Mouse (Mus musculus) megakaryocyte, adult 5-6 weeks (primary cell): ENCODE data around the gene Fam107b. TPM values are rescaled to one million over a fixed set of nuclear protein-coding genes. Genes with fewer than 3 reads are reported as not detected.

Source experiments
- ATAC-seq: 2 replicates; pipeline ENCODE4 v1.8.0; 2016; ENCODE audit warnings: mild to moderate bottlenecking, inconsistent platforms; ENCODE audit not compliant: poor library complexity, severe bottlenecking
- total RNA-seq, 2 experiments: library from RNA; stranded (forward) in 1 of 2; stranded (reverse) in 1 of 2; fragments of 153-499, 151-499 nt in 1 of 2; fragments of 221-1000, 200-1000 nt in 1 of 2; gene quantifications; 2 replicates each; pipeline versions ENCODE4 v1.2.3 to v1.2.4; 2015 to 2017

Gene Fam107b
- total RNA-seq, 2 experiments from 2014 or later = 805 to 930 TPM

DNA sequence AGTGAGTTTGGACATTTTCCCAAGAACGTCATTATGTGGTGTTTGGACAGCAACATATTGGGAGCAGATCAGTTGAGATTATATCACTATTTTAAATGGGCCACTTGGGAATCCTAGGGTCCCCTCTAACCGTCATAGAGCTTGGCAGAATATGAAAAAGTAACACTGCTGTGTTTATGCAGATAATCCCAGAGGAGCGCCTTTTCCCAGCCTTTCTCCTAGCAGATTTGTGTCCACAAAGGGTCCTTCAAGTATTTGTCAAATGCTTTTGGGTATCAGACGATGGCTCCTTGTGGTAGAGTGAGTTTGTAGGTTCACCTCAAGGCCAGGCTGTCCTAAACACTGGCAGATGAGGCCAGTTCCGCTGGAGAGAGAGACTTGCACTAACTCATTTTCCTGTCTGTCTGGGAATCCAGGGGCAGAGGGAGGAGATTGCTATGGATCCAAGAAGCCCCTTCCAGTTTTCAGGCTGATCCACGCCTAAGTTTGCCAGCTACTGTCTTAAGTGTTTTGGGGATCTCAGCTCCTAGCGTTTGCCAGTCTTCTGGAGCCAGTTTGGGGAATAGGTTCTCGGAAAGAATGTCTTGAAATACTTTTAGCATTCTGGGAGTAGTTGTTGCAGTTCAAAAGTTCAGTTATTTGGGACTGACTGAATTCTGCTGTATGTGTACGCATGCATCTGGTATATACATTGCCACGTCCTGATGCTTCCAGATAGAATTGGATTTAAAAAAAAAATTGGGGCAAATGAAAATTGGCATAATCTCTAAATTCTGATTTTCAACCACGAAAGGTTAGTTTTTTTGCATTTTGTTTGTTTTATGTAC is 195.9 kb downstream of the Fam107b start:
- ATAC-seq = no peak

DNA sequence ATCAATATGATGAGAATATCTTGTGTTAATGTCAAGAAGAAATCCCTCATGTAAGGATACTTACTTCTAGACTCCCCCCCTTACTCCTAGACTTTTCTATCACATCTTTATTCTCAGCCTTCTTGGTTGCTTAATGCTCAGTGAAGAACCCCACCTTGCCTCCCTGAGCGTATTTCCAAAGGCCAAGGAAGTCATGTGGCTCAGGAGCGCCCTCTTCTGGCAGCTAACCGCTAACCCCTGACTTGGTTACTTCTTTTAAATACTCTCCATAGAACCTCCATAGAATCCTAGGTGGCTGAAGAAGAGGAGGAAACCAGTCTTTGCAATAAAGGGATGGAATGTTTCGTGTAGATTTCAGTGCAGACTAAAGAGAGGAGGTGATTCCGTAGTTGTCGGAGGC is 199.0 kb downstream of the Fam107b start:
- ATAC-seq = peak; percentile 79

DNA sequence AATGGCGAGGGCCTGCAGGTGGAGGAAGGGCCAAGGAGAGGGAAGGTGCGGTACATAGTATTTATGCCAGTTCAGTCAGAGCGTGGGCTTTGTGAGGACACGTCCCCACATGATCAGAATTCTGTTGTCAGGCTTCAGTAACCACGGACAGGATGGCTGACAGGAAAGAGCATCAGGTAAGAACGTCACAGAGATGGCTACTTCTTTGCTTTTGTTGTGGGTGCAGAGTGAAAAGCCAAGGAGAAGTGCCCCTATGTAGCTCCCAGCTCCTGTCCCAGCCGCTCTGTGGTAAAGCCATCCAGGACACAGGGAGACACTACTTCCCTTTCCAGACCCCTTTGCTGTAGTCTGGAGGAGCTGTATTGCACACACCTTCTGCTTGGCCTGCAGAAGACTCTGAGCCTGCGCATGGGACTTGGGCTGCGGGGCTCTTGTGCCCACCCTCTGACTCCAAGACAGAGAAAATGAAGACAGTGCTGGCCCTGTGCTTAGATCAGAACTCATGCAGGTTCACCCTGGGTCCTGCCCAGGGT is 199.6 kb downstream of the Fam107b start:
- 0 out of 2 replicates have a peak, but pooled peaks have one; percentile 6 for ATAC-seq

DNA sequence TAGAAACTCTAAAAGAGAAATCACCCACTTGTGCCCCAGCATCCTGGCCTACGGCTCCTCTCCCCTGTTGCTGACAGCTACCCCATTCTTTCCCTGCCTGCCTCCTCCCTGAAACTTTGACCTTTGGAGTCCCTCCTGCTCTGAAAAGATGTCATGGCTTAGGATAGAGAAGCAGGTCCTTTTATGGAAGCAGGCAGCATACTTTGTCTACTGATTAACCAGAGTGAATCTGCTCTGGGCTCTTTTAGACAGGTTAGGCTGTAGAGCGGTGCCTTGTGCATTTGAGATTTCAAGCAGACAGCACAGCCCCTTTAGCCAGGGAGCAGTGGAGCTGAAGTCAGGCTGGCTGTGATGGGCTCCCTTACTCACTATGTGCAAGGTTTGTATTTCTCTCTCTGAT is 200.1 kb downstream of the Fam107b start:
- ATAC-seq = no peak

DNA sequence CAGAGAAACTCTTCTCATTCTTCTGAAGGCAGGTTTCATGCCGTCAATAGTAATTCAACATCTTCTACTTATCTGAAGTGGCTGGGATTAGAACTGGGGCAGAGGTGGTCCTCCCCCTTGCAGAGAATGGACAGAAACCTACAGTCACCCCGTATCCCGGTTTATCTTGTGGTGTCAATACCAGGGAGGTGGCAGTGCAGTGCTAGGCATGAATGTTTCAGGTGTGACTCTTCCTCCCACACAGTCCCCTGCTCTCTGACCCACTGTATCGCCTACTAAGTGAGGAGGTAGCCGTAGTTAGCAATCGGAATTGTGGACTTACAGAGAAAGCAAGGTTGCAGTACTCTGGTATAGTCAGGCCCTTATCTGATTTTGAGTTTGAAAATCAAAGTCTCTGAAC is 201.2 kb downstream of the Fam107b start:
- ATAC-seq = no peak

DNA sequence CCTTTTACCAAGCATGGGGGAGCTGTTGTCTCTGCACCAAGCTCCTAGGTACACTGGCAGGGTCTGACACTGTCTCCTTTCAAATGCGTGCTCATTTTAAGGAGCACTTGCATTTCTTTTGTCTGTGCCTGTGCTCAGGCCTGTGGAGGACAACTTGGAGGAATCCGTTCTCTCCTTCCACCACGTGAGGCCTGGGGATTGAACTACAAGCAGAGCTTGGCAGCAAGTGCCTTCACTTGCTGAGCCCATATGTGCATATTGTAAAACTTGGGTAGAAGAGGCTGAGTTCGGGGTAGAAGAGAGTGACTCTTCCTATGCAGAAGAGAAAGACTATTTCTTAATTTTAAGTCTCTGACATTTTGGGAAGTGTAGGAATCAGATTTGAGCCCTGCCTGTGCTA is 202.8 kb downstream of the Fam107b start:
- ATAC-seq = no peak

DNA sequence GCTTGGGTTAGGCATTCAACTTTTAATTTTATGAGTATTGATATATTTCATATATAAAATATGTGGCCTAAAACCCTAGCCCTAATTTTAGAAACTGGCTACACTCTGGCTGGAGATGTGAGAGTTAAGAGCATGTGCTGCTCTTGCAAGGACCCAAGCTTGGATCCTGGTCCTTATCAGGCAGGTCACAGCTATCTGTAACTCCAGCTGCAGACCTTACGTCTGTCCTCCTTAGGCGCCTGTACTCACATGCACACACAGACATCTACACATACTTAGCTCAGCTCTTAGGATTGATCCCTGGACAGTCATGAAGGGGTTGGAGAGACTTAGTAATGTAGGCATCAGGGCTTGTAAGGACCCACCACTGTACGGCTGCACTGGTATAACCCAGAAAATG is 205.3 kb downstream of the Fam107b start:
- ATAC-seq = 0 out of 2 replicates have a peak, but pooled peaks have one; percentile 27

DNA sequence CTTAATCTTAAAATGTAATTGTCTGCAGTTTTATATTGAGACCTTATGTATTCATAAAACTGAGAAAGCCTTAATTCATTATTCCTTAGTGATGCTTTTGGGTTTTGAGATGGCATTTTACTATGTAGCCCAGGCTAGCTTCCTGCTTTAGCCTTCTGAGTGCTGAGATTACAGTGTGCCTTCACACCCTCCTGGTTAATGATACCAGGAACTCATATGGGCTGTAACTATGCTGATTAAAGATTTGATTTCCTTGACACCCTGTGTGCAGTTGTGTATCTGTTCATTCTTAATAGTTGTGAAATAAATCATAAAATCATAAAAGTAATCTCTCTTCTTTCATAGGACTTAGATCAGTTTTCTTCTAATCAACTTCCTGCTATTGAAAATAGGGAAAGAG is 205.8 kb downstream of the Fam107b start:
- no peak for ATAC-seq

DNA sequence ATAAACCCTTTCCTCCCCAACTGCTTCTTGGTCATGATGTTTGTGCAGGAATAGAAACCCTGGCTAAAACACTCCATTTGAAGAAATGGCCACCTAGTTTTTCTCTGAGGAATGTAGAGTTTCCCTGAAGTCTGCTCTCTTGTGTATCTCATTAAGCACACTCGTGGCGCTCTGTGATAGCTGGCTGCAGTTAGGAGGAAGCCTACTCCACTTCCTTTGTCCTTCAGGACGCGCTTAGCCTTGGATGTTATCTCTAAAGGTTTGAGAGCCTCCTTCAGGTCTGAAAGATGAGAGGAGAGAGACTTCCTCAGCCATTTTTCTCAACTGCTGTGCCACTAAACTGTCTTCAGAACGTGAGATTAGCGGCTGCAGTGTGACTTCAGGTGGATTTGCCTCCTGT is 207.4 kb downstream of the Fam107b start:
- ATAC-seq = no peak

DNA sequence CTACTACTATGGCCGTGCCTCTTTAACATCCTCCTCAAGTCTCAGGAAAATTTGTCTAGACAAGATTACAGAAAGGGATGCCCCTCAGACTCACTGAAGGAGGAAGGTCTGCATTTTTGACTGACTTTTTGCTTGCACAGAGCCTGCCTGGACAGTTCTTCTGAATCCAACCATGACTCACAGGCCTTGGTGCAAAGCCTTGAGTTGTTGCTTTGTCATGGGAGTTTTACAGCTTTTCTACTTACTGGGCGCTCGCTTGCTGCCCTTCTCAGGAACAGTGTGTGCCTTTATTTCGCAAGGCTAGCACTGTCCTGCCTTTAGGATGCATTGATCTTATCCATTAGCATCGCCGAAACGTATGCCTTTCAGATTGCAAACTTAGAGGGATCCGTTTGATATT is 215.3 kb downstream of the Fam107b start:
- ATAC-seq = no peak

DNA sequence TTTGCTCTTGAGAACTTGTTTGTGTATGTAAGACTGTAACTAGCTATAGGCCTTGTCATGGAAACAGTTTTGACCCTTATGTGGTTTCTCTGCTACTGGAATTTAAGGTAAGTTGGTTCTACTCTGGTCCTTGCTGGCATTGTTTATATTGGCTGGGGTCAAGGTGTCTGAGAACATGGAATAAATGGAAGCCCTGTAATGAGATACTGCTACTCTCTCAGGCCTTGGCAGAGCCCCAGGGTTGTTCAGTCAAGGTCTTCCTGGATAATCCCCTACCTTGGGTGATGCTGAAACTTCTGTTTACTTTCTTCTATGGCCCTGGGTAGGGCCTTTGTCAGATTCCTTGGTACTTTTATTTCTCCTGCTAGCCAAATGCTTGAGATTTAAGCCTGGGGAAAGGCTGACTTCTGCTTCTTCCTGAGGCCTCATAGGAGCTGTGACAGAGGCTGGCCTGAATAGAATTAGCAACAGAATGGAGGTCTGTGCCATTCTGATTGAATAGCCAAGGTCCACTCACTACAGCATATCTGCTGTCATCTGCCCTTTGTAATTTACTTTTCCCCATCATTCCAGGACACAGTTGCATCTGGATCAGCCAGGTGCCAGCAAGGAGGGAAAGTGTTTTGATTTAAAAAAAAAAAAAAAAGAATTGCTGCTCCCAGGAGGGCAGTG is 217.6 kb downstream of the Fam107b start:
- no peak for ATAC-seq

DNA sequence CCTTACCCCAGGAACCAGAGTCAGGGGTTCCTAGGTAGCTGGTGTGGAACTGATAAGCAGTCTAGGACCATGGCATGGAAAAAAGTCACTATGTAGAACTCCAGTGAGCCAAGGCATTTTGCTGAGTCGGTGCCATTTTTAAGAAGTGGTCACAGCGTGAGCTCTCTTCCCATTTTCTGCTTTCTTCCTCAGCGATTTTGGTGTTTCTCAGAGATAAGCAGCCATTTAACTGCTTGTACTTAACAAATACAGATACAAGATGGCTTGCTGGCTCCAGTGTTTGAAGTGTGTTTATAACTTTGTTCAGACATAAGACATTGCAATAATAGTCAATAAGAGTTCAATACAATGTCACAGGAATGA is 218.1 kb downstream of the Fam107b start:
- no peak for ATAC-seq

DNA sequence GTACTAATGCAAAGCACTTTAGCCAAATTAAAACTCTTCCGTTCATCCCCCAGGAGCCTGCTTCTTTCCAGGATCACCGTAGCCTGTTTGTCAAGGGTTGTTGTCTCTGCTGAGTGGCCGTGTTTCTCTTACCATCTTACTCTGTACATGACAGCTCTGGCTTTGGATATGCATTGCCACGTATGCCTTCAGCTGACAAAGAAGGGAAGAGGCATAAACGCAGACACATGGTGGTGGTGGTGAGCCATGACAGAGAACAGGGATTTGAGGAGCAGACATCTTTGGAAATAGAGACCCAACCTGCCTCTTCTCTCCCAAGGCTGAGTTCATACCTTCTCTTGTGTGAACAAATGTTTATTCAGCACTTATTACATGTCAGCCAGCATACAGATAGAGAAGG is 226.3 kb downstream of the Fam107b start:
- ATAC-seq = no peak

DNA sequence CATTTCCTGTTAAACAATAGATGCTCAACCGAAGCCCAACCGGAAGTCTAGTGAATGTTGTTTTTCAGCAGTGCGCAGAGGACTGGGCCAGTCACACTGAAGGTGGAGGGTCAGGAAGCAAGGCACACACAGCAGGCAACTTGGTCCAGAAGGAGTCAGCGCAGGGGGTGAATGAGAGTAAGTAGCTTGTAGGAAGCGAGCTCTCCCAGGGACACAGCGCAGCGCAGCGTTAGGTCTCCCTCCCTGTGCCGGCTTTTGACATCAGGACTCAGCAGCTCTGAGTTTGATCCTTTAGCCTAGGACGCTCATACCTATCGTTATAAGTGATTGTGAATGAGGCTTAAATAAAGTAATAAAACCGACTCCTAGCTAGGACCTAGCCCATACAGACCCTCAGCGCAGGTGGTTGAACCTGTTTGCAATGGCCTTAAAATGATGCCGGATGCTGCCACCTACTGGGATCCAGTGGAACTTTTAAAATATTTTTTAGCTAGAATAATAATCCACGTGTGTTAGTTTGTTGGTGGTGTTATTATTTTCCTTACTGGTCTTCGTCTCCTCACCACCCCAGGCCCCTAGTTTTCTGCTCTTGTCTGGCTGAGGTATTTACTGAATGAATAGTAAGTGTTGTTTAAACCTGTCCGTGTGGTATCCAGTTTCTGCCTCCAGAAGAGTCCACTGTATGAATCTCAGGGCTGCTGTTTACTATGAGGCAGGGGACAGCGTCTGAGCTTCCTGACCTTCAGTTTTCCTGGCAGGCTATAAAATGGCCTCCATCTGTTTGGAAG is 229.7 kb downstream of the Fam107b start:
- ATAC-seq = peak; percentile 87

DNA sequence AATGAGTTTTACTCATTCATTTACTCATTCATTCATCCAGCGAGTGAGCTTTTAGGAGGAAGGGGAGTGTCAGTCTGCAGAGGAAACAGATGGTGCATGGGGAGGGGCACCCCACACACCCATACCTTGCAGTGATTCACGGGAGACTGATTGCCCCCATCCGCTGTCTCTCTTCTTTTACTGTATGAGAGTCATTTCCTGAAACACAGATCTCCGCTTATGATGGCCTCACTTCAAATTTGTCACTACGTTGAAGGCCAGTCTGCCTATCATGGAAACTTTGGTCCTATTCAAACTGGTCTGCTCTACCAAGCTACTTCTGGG is 230.2 kb downstream of the Fam107b start:
- ATAC-seq = no peak

DNA sequence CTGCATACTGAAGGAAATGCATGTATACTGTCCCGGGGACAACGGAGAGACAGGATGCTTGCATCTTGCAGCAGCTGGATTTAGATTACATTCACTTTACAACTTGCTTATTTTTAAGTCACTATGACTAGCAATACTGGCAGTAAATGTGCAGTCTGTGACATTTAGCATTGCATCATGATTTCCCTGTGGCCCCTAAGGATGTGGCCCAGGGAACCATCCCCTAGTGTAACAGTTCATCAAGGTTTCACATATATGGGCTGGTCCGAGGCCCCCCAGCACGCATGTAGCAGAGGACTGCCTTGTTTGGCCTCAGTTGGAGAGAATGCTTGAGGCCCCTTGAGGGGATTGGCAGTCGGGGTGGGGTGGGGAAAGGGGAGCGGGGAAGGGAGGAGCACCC is 235.5 kb downstream of the Fam107b start:
- ATAC-seq = no peak

DNA sequence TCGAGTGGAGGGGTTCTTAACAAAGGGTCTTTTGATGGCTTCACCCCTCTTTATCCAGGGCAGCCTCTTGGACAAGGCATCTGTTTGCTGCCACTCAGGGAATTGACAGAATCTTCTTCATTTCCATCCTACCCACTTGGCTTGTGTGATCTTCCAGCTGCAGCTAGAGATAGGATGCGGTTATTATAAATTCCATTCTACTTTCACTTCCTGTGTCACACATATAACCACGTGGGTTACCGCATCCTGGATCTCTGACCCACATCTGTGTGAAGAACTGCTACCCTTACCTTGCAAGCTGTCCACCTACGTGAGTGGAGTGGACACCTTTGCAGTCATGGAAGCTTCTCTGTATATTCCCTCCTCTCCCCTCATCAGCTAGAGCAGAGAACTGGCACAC is 240.0 kb downstream of the Fam107b start:
- ATAC-seq = peak; percentile 56

DNA sequence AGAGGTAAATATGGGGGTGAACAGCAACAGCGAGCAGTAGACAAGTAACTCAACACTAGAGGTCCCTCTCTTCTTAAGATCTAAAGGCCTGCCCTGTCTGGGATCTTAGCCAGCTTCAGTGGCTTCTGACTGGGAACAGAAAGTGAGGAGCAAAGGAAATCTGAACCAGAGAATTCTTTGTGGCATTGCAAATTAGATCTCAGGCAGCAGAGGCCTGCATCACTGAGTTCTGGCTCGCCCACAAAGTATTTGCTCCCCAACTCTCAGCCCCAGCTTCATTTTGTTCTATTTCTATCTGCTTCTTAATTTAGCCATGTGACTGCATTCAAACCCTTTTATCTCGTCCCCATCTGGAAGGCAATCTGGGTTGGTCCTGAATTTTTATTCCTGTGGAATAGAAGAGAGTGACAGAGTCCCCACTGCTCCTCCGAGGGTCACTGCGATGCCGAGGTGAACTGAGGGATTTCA is 245.9 kb downstream of the Fam107b start:
- ATAC-seq = no peak

DNA sequence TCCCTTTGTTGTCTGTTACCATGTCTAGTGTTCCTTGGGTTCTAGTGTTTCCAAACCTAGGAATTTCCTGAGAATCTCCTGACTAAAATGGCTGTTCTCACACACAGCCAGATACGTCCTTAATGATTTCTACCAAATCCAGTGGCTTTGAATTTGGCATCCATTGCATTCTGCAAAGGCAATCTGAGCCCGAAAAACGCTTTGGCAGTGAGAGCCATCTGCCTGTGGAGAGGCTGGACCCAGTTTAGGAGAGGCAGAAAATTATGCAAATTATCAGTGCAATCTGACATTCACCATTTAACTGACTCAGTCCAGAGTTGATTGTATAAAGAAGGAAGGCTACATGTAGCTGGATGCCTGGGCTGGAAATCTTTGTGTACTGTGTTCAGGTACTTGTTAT is 247.3 kb downstream of the Fam107b start:
- no peak for ATAC-seq

DNA sequence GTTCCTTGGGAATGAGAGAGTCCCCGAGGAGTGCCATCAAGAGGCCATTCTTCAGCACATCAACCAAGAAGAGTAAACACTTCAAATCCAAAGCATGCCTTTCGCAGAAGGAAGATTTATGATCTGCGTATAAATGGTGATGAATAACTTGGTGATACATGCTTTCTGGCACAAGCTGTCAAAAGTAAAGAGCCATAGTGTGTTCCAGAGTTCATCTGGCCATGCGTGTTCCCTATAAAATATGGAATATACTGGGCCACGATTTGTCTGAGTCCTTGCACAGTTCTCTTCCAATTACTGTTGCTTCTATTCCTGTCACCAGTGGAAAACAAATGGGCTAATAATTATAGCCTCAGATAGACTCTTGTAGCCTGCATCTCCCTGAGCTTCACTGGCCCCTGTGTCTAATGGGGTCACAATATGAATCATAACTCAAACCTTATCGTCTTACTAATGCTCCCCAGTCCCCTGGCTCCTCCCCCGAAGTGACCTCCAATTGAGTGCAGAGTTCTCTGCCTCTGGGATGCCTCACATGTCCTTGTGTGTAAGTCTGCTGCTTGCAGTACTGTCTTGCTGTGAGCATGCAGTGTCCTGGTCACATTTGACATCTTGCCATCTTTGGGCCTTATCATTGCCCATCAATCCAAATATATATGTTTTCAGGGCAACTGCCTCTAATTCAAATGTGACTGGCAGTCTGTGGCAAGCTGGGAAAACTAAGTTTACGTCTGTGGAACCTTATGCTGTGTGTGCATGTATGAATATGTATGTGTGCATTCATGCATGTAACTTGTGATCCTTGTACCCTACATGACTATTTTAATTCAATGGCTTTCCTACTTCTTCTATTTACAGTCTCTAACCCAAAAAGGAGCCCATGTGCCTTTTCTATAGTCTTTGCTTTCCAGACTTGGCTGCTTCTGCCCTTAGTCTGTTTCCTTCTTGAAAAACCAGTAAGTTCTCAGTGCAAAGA is 252.5 kb downstream of the Fam107b start:
- no peak for ATAC-seq
